Mouse (Mus musculus): ENCODE measurements at regions not wholly inside any gene's neighbourhood (a gene's known extent, or its start where the extent isn't known, plus 50 kb on each side); places are given as distances from the start of the nearest gene placed in this dataset.
A peak's percentile ranks its signal among the peaks of the same experiment; 100 is the strongest.

DNA sequence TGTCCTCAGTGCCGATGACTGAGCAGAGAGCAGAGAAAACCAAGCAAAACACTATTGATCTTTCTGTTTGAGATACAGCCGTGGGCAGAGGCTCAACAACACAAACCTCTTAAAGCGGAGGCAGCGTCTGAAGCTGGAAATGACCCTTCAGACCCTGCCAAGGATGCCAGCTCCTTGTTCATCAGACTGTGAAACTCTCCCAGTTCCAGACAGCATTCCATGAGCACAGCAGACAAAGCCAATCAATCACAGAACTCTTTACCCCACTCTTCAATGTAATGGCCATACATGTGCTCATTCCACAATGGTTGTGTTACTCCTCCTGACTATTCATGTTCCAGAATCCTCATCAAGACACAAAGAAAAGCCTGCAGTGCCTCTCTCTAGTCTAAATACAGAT lies 73.5 kb downstream of the Tmem114 start:
- no peak for DNase-seq (ENCODE audit: low spot score in 2 of 2)

- no peak for DNase-seq (ENCODE audit: low spot score in 2 of 2)
Observed at GRCm38 (mm10) chr16:8349148-8349547, 75.8 kb downstream of the Tmem114 start.

- DNase-seq (ENCODE audit: low spot score in 2 of 2): no peak
Observed at GRCm38 (mm10) chr16:8348645-8349044, 76.3 kb downstream of the Tmem114 start.

- no peak for DNase-seq (ENCODE audit: low spot score in 2 of 2)
Observed at GRCm38 (mm10) chr16:8345216-8345615, 79.7 kb downstream of the Tmem114 start.

- peak; percentile 48 to 61 for DNase-seq (ENCODE audit: low spot score in 2 of 2)
Observed at GRCm38 (mm10) chr16:8333081-8333710, 91.7 kb downstream of the Tmem114 start.

DNA sequence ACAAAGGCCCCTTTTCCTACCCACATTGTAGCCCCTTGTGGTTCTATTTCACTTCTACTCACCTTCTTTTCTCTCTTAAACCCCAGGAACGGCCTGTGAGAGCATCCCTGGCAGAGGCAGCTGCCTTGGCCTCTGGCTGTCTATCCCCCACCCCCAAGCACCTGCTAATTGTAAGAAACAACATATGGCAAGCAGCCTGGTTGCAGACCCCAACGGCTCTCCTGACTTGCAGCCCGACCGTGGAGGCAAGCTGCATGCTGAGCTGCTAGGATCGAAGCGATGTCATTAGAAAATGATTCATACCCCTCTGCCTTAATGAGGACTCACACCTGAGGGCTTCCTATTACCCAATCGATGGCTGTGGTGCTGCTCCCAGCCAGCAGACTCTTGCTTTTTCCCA lies 112.9 kb downstream of the Tmem114 start:
- DNase-seq (ENCODE audit: low spot score in 2 of 2): no peak

DNA sequence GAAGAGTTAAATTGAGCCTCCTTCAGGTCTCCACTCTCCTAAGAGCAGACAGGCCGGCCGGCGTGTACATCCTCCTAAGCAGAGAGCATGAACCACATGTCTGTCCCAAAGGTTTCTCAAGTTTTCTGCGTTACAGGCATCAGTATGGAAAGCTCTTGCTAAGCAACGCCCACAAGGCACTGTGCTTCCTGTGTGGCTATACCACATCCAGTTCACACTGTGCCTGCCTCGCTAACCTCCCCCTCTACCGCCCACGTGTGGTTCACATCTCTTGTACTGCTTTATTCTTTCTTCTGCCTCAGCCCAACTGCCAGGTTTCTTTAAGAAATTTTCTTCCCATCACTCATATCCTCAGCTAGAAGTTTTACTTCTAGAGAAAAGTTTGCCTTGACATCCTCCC lies 118.5 kb downstream of the Tmem114 start:
- DNase-seq (ENCODE audit: low spot score in 2 of 2): no peak
